Mouse (Mus musculus) central nervous system, embryonic 18 days (tissue): ENCODE measurements around the gene Hagh. TPM values are rescaled to one million over a fixed set of nuclear protein-coding genes. Genes with fewer than 3 reads are reported as not detected.

Experiments used
- polyA plus RNA-seq: library from polyadenylated mRNA; depleted of rRNA; stranded (reverse); fragments of >200 nt; gene quantifications from 2 replicates; pipeline ENCODE4 v1.2.3, GENCODE M21; 2012; rRNA removed

Hagh gene
- 53.3 and 54.8 TPM in 2 replicates for polyA plus RNA-seq

GRCm38 (mm10) chr17:24839842-24840241, at the start of gene Hagh:
Gene Hagh, plus strand, starts transcription at chr17:24840143.

GRCm38 (mm10) chr17:24803952-24804951, 35.7 kb upstream of the Hagh start, which contains the start of gene Meiob:
Gene Meiob, plus strand, starts transcription at chr17:24804289.

GRCm38 (mm10) chr17:24850065-24850772, 10.3 kb downstream of the Hagh start, which contains the start of gene Fahd1:
Gene Fahd1, minus strand, starts transcription at chr17:24850364.

GRCm38 (mm10) chr17:24865776-24866175, 25.8 kb downstream of the Hagh start, which contains the start of gene Igfals:
Gene Igfals, plus strand, starts transcription at chr17:24865997.

GRCm38 (mm10) chr17:24886134-24886931, 46.4 kb downstream of the Hagh start, which contains the start of the genes Nubp2 and Spsb3:
Gene Nubp2, minus strand, starts transcription at chr17:24886349.
Gene Spsb3, plus strand, starts transcription at chr17:24886643.

GRCm38 (mm10) chr17:24894995-24895547, 55.1 kb downstream of the Hagh start, which contains the start of the genes Eme2 and Mrps34:
Gene Eme2, minus strand, starts transcription at chr17:24895087.
Gene Mrps34, plus strand, starts transcription at chr17:24895116.

GRCm38 (mm10) chr17:24896241-24896992, 56.5 kb downstream of the Hagh start, which contains the start of gene Nme3:
Gene Nme3, plus strand, starts transcription at chr17:24896500.

Other genes starting within 250 kb of the Hagh start
- gene Tsc2, start 207.5 kb upstream of the Hagh start, polyA plus RNA-seq: 152 and 155 TPM in 2 replicates
- 13.9 and 14.3 TPM in 2 replicates for gene Nthl1, start 207.5 kb upstream of the Hagh start, polyA plus RNA-seq
- gene Slc9a3r2, start 189.8 kb upstream of the Hagh start, polyA plus RNA-seq: 48.9 and 51.1 TPM in 2 replicates
- 0.31 and 0.40 TPM in 2 replicates for gene Npw, start 181.7 kb upstream of the Hagh start, polyA plus RNA-seq
- 73.8 and 74.1 TPM in 2 replicates for gene Zfp598, start 170.5 kb upstream of the Hagh start, polyA plus RNA-seq
- 153 and 170 TPM in 2 replicates for gene Syngr3, start 150.2 kb upstream of the Hagh start, polyA plus RNA-seq
- gene Gfer, start 144.0 kb upstream of the Hagh start, polyA plus RNA-seq: 28.7 and 30.4 TPM in 2 replicates
- gene Noxo1, start 143.9 kb upstream of the Hagh start, polyA plus RNA-seq: 7.4 and 8.2 TPM in 2 replicates
- 63.2 and 66.6 TPM in 2 replicates for gene Tbl3, start 132.5 kb upstream of the Hagh start, polyA plus RNA-seq
- 0.28 TPM in 2 replicates for gene Rnf151, start 122.1 kb upstream of the Hagh start, polyA plus RNA-seq
- 1,636 and 1,660 TPM in 2 replicates for gene Rps2, start 122.0 kb upstream of the Hagh start, polyA plus RNA-seq
- gene Ndufb10, start 115.7 kb upstream of the Hagh start, polyA plus RNA-seq: 265 and 272 TPM in 2 replicates
- gene Rpl3l, start 112.3 kb upstream of the Hagh start, polyA plus RNA-seq: 0.08 and 0.35 TPM in 2 replicates
- gene Msrb1, start 103.5 kb upstream of the Hagh start, polyA plus RNA-seq: 36.6 and 37.8 TPM in 2 replicates
- 0.18 and 0.32 TPM in 2 replicates for gene Hs3st6, start 87.2 kb upstream of the Hagh start, polyA plus RNA-seq
- not detected in 2 replicates for gene Meiob, start 35.9 kb upstream of the Hagh start, polyA plus RNA-seq
- gene Fahd1, start 10.2 kb downstream of the Hagh start, polyA plus RNA-seq: 17.5 and 18.2 TPM in 2 replicates
- 0.04 TPM in 2 replicates for gene Igfals, start 25.9 kb downstream of the Hagh start, polyA plus RNA-seq
- gene Nubp2, start 46.2 kb downstream of the Hagh start, polyA plus RNA-seq: 24.0 and 25.9 TPM in 2 replicates
- gene Spsb3, start 46.5 kb downstream of the Hagh start, polyA plus RNA-seq: 86.4 and 94.7 TPM in 2 replicates
- 33.9 and 36.5 TPM in 2 replicates for gene Eme2, start 54.9 kb downstream of the Hagh start, polyA plus RNA-seq
- gene Mrps34, start 55.0 kb downstream of the Hagh start, polyA plus RNA-seq: 97.2 and 101 TPM in 2 replicates
- gene Nme3, start 56.4 kb downstream of the Hagh start, polyA plus RNA-seq: 78.7 and 90.5 TPM in 2 replicates
- gene Mapk8ip3, start 96.8 kb downstream of the Hagh start, polyA plus RNA-seq: 223 and 233 TPM in 2 replicates
- gene Jpt2, start 120.5 kb downstream of the Hagh start, polyA plus RNA-seq: 43.2 and 49.2 TPM in 2 replicates
- 21.1 and 22.2 TPM in 2 replicates for gene Cramp1l, start 175.6 kb downstream of the Hagh start, polyA plus RNA-seq
- gene Ift140, start 175.9 kb downstream of the Hagh start, polyA plus RNA-seq: 23.7 and 25.6 TPM in 2 replicates
- gene Tmem204, start 243.4 kb downstream of the Hagh start, polyA plus RNA-seq: 9.3 and 9.4 TPM in 2 replicates